Comparison of ENCODE assay signal across 8 mouse cellular contexts in genomic region chr11:118792163-118792915, GRCm38 (mm10).
A peak's percentile ranks its signal among the peaks of the same experiment; 100 is the strongest.
DNase-seq lines count a peak whose midpoint lies in the region; ATAC-seq and TF ChIP-seq lines count a peak whose summit lies in the region.

No protein-coding gene starts in this region.

- ATAC-seq in forebrain, embryonic 14.5 days, result peak; percentile 53
- no peak for ATAC-seq in neural tube, embryonic 14.5 days (ENCODE audit: low read depth)

- H3K36me3 ChIP-seq in forebrain, embryonic 14.5 days (ENCODE audit: control insufficient read depth, insufficient read depth, low read length), result no peaks in the 10 kb centered on the region
- H3K36me3 ChIP-seq in neural tube, embryonic 14.5 days (ENCODE audit: control insufficient read depth, insufficient read depth, low read length), result no peaks in the 10 kb centered on the region
- H3K36me3 ChIP-seq in thymus, adult 2 months (ENCODE audit: control insufficient read depth, insufficient read depth, low read length), result no peaks in the 10 kb centered on the region

- H3K27me3 ChIP-seq in forebrain, embryonic 14.5 days (replicated peaks; ENCODE audit: control insufficient read depth, insufficient read depth, low read length), result no peaks in the 10 kb centered on the region
- no peaks in the 10 kb centered on the region for H3K27me3 ChIP-seq in neural tube, embryonic 14.5 days (ENCODE audit: control insufficient read depth, insufficient read depth, low read length)
- no peaks in the 10 kb centered on the region for H3K27me3 ChIP-seq in thymus, adult 2 months (ENCODE audit: control insufficient read depth, insufficient read depth, low read length)

- peak overlapping the region; percentile 18; the same call in 1 of the 2 replicates for H3K4me2 ChIP-seq in forebrain, embryonic 14.5 days (ENCODE audit: low read length)
- no peak overlapping the region; the same call in 1 of the 2 replicates for H3K4me2 ChIP-seq in neural tube, embryonic 14.5 days (ENCODE audit: low read depth, low read length)

- no peak overlapping the region for H3K4me3 ChIP-seq in forebrain, embryonic 14.5 days (ENCODE audit: low read depth, low read length)
- no peak overlapping the region for H3K4me3 ChIP-seq in neural tube, embryonic 14.5 days (ENCODE audit: low read depth, low read length)
- H3K4me3 ChIP-seq in thymus, adult 2 months (ENCODE audit: control insufficient read depth, insufficient read depth, low read length), result no peak overlapping the region

- peak overlapping the region; percentile 100 for H3K27ac ChIP-seq in forebrain, embryonic 14.5 days (ENCODE audit: low read depth, low read length)
- peak overlapping the region; percentile 96 for H3K27ac ChIP-seq in neural tube, embryonic 14.5 days (ENCODE audit: low read depth, low read length)
- no peak overlapping the region for H3K27ac ChIP-seq in thymus, adult 2 months (ENCODE audit: control insufficient read depth, insufficient read depth, low read length)

- peak overlapping the region; percentile 44 for H3K9ac ChIP-seq in forebrain, embryonic 14.5 days (ENCODE audit: low read length)
- H3K9ac ChIP-seq in neural tube, embryonic 14.5 days (replicated peaks; ENCODE audit: low read depth, low read length), result peak overlapping the region; percentile 17; the same call in 1 of the 2 replicates

- H3K4me1 ChIP-seq in forebrain, embryonic 14.5 days (ENCODE audit: control insufficient read depth, insufficient read depth, low read length), result peaks cover 50% of the 10 kb centered on the region
- H3K4me1 ChIP-seq in neural tube, embryonic 14.5 days (ENCODE audit: control insufficient read depth, insufficient read depth, low read length), result peaks cover 45% of the 10 kb centered on the region
- H3K4me1 ChIP-seq in thymus, adult 2 months (replicated peaks; ENCODE audit: control insufficient read depth, insufficient read depth, low read length), result no peaks in the 10 kb centered on the region

- no peak for TF ChIP-seq CTCF in thymus, adult 2 months (IDR thresholded peaks at IDR 0.05; ENCODE audit: borderline replicate concordance, control insufficient read depth, extremely low read depth, insufficient read depth, low read length, poor library complexity)

- no peak for TF ChIP-seq POLR2A in thymus, adult 2 months (IDR thresholded peaks at IDR 0.05; ENCODE audit: control insufficient read depth, extremely low read depth, insufficient read depth, low read length, poor library complexity)

- WGBS in forebrain, embryonic 14.5 days, result 73% methylated on average over 9 of the region's 9 CpGs
- 44% methylated on average over 9 of the region's 9 CpGs for WGBS in neural tube, embryonic 14.5 days
- 74% methylated on average over 9 of the region's 9 CpGs for WGBS in thymus, adult 2 months

- peaks cover 5% of the 10 kb centered on the region for H3K9me3 ChIP-seq in forebrain, embryonic 14.5 days (replicated peaks; ENCODE audit: control insufficient read depth, low read length)
- H3K9me3 ChIP-seq in neural tube, embryonic 14.5 days (ENCODE audit: control insufficient read depth, low read length), result no peaks in the 10 kb centered on the region; the same call in 1 of the 2 replicates

- peak; percentile 65 for DNase-seq in cerebellum, adult 11-12 months
- DNase-seq in cerebellum, postnatal 4 days (ENCODE audit: low spot score in 2 of 2), result no peak
- no peak for DNase-seq in forebrain, embryonic 14.5 days (ENCODE audit: low spot score)
- DNase-seq in layer of hippocampus, adult 9-11 months, result peak; percentile 88
- no peak for DNase-seq in thymus, adult 2 months
- no peak for DNase-seq in spleen, adult 12 weeks (ENCODE audit: low spot score)
- no peak for DNase-seq in MN1 (ENCODE audit: low spot score)

Comparison
In these comparisons a context has a peak if more than half of its experiments do, and no peak if none do; other contexts are left out.
1. DNase-seq: peak in cerebellum, adult 11-12 months (single experiment) and layer of hippocampus, adult 9-11 months (single experiment); none in cerebellum, postnatal 4 days (0 of 2), forebrain, embryonic 14.5 days (single experiment), thymus, adult 2 months (single experiment), spleen, adult 12 weeks (single experiment) and MN1 (single experiment).